Mouse (Mus musculus): ENCODE results near the gene Mcidas.

DNA sequence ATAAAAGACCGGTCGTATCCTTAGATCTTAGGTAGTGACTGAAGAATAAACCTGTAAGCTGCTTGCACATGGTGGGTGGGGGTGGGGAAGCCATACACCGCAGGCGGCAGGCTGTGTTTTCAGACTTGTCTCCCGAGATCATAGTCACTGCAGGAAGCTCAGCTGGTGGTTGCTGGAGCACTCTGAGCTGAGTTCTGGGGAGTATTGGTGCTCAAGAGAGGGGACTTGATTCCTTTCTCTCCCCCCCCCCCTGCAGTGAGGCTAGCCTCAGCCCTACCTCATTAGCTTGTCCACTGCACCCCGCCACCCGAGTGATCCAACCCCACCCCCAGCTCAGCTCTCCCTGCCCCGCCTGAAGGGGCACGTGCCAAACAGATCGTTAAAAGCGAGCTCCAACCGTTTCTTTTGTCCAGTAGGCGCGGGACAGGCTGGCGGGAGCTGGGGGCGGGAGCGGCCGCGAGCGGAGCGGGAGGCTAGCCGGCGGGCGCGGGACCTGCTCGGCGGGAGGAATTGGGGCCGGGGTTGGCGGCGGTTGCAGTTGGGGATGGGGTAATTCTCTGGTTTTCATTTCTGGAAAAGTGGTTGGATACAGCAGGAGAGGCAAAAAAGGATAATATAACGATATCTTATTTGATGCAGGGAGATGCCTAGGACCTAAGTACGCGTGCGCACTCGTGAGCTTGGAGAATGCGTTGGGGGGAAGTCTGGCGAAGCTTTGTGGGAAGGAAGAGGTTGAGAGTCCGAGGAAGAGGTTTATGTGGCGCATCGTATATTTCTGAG, 38.3 kb downstream of the Mcidas start:
- TF ChIP-seq CTCF (IDR thresholded peaks at IDR 0.05; ENCODE audit: low read depth, low read length), result no peak
- no peak for TF ChIP-seq POLR2A (IDR thresholded peaks at IDR 0.05; ENCODE audit: borderline replicate concordance, low read depth, low read length)

All from bone marrow macrophage, adult 2 months (primary cell).